Mouse (Mus musculus) CD4-positive, CD25-positive, alpha-beta regulatory T cell, adult 9 weeks (primary cell): ENCODE data around the gene Hcst. TPM values are rescaled to one million over a fixed set of nuclear protein-coding genes. Genes with fewer than 3 reads are reported as not detected.

Experiments used
- polyA plus RNA-seq: library from polyadenylated mRNA; unstranded; fragments of 100-300 nt; shearing (Covaris generic); gene quantifications from one replicate; pipeline ENCODE4 v1.2.1, GENCODE M21; 2017

Hcst gene
- 514 TPM for polyA plus RNA-seq

GRCm38 (mm10) chr7:30419561-30420499 is at the start of gene Hcst:
Gene Hcst (minus strand): TSS chr7:30419854.

GRCm38 (mm10) chr7:30457629-30458330 is 38.1 kb upstream of the Hcst start, which contains the start of the genes Kirrel2 and Nphs1:
Gene Kirrel2 (minus strand): TSS chr7:30457690.
Gene Nphs1 (plus strand): TSS chr7:30458315.

GRCm38 (mm10) chr7:30444971-30445751 is 25.5 kb upstream of the Hcst start, which contains the start of gene Aplp1:
Gene Aplp1 (minus strand): TSS chr7:30445535.

DNA sequence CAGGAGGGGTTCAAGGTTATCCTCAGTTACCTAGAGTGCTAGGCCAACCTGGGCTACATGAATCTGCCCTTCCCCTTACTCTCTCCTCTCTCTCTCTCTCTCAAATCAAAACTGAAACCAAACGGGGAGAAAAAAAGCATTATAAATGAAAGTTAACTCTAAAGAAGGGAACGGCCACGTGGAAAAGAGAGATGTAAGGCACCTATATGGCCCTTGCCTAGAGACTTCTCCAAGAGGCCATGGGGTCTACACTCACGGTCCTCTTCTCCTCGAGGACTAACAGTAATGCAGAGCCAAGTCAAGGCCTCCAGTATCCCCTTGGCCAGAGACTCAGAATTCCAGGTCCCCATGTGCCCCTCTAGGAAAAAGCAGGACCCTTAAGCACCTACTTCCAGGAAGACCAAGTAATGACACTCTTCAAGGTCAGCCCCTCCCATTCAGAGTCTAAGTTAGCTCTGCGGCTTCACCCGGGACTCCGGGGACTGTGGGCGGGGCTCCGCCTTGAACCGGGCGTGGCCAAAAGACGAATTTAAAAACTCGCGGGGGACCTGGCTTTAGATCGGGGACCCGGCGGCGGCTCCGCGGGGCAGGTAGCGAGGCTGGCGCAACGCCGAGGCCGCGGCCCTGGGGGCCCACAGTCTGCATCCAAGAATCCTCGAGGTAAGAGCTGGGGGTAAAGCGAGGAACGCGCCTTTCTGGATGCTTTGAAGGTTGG is 1.7 kb upstream of the Hcst start, which contains the start of gene Nfkbid:
Gene Nfkbid (plus strand): TSS at position 558 of the 715 bp plus-strand sequence.

GRCm38 (mm10) chr7:30413596-30413995 is 6.1 kb downstream of the Hcst start, which contains the start of gene Tyrobp:
Gene Tyrobp (plus strand): TSS chr7:30413760.

Other genes starting within 250 kb of the Hcst start
- 1.5 TPM for gene Cox7a1, start 235.7 kb downstream of the Hcst start, polyA plus RNA-seq
- 74.4 TPM for gene Capns1, start 221.0 kb downstream of the Hcst start, polyA plus RNA-seq
- gene Polr2i, start 187.9 kb downstream of the Hcst start, polyA plus RNA-seq: 69.2 TPM
- gene Tbcb, start 187.6 kb downstream of the Hcst start, polyA plus RNA-seq: 134 TPM
- gene Ovol3, start 184.1 kb downstream of the Hcst start, polyA plus RNA-seq: not detected
- gene Thap8, start 139.8 kb downstream of the Hcst start, polyA plus RNA-seq: 0.69 TPM
- 5.3 TPM for gene Wdr62, start 139.4 kb downstream of the Hcst start, polyA plus RNA-seq
- 4.2 TPM for gene Clip3, start 128.1 kb downstream of the Hcst start, polyA plus RNA-seq
- gene Alkbh6, start 111.1 kb downstream of the Hcst start, polyA plus RNA-seq: 157 TPM
- 13.5 TPM for gene Syne4, start 105.0 kb downstream of the Hcst start, polyA plus RNA-seq
- not detected for gene E130208F15Rik, start 98.1 kb downstream of the Hcst start, polyA plus RNA-seq
- 7.4 TPM for gene Sdhaf1, start 96.0 kb downstream of the Hcst start, polyA plus RNA-seq
- not detected for gene Lrfn3, start 57.1 kb downstream of the Hcst start, polyA plus RNA-seq
- 7.0 TPM for gene Tyrobp, start 6.1 kb downstream of the Hcst start, polyA plus RNA-seq
- 102 TPM for gene Nfkbid, start 1.9 kb upstream of the Hcst start, polyA plus RNA-seq
- 3.1 TPM for gene Aplp1, start 25.7 kb upstream of the Hcst start, polyA plus RNA-seq
- gene Kirrel2, start 37.8 kb upstream of the Hcst start, polyA plus RNA-seq: not detected
- gene Nphs1, start 38.5 kb upstream of the Hcst start, polyA plus RNA-seq: not detected
- not detected for gene Prodh2, start 73.8 kb upstream of the Hcst start, polyA plus RNA-seq
- gene Arhgap33, start 115.2 kb upstream of the Hcst start, polyA plus RNA-seq: 1.8 TPM
- gene Hspb6, start 132.3 kb upstream of the Hcst start, polyA plus RNA-seq: 5.2 TPM
- 10.0 TPM for gene Proser3, start 132.4 kb upstream of the Hcst start, polyA plus RNA-seq
- gene Lin37, start 140.0 kb upstream of the Hcst start, polyA plus RNA-seq: 117 TPM
- 68.8 TPM for gene U2af1l4, start 143.4 kb upstream of the Hcst start, polyA plus RNA-seq
- gene Gm49396, start 143.5 kb upstream of the Hcst start, polyA plus RNA-seq: 97.7 TPM
- gene Psenen, start 143.8 kb upstream of the Hcst start, polyA plus RNA-seq: 274 TPM
- 171 TPM for gene Igflr1, start 145.6 kb upstream of the Hcst start, polyA plus RNA-seq
- gene Kmt2b, start 168.9 kb upstream of the Hcst start, polyA plus RNA-seq: 8.9 TPM
- gene Zbtb32, start 179.1 kb upstream of the Hcst start, polyA plus RNA-seq: 15.6 TPM
- gene Upk1a, start 193.0 kb upstream of the Hcst start, polyA plus RNA-seq: 0.65 TPM
- gene Cox6b1, start 206.3 kb upstream of the Hcst start, polyA plus RNA-seq: 713 TPM
- not detected for gene Etv2, start 216.0 kb upstream of the Hcst start, polyA plus RNA-seq
- 195 TPM for gene Rbm42, start 230.5 kb upstream of the Hcst start, polyA plus RNA-seq
- 40.4 TPM for gene Haus5, start 245.1 kb upstream of the Hcst start, polyA plus RNA-seq